Mouse (Mus musculus): ENCODE results near the gene Cirbp. TPM values are rescaled to one million over a fixed set of nuclear protein-coding genes. Genes with fewer than 3 reads are reported as not detected.

Cirbp gene
- polyA plus RNA-seq, 1 experiment from 2014 or later, result 62.6 TPM

GRCm38 (mm10) chr10:80159561-80160454 lies 6.0 kb upstream of the Cirbp start:
- H3K4me1 ChIP-seq (ENCODE audit: control insufficient read depth, insufficient read depth, low read length), result peaks cover 86% of the 10 kb centered on the region
- WGBS, result under 1% methylated on average over 55 of the region's 55 CpGs
- peak; percentile 74 for ATAC-seq
- H3K27me3 ChIP-seq (replicated peaks; ENCODE audit: control insufficient read depth, insufficient read depth, low read length), result no peaks in the 10 kb centered on the region
- H3K9me3 ChIP-seq (ENCODE audit: control insufficient read depth, low read length), result no peaks in the 10 kb centered on the region
- H3K9ac ChIP-seq (ENCODE audit: low read depth, low read length), result peak overlapping the region; percentile 70
- H3K36me3 ChIP-seq (ENCODE audit: control insufficient read depth, insufficient read depth, low read length), result peaks cover 16% of the 10 kb centered on the region
- H3K4me2 ChIP-seq (ENCODE audit: low read depth, low read length), result peak overlapping the region; percentile 84
- H3K4me3 ChIP-seq (ENCODE audit: low read length), result peak overlapping the region; percentile 50
- peak overlapping the region; percentile 98 for H3K27ac ChIP-seq (ENCODE audit: low read length)

GRCm38 (mm10) chr10:80160455-80161371 lies 5.1 kb upstream of the Cirbp start:
- peak overlapping the region; percentile 84 for H3K4me2 ChIP-seq (ENCODE audit: low read depth, low read length)
- H3K27ac ChIP-seq (ENCODE audit: low read length), result peak overlapping the region; percentile 98
- ATAC-seq, result peak; percentile 24
- peaks cover 7% of the 10 kb centered on the region; the same call in 1 of the 2 replicates for H3K36me3 ChIP-seq (ENCODE audit: control insufficient read depth, insufficient read depth, low read length)
- peak overlapping the region; percentile 70 for H3K9ac ChIP-seq (ENCODE audit: low read depth, low read length)
- no peaks in the 10 kb centered on the region for H3K9me3 ChIP-seq (ENCODE audit: control insufficient read depth, low read length)
- H3K27me3 ChIP-seq (replicated peaks; ENCODE audit: control insufficient read depth, insufficient read depth, low read length), result no peaks in the 10 kb centered on the region
- H3K4me3 ChIP-seq (ENCODE audit: low read length), result peak overlapping the region; percentile 50
- WGBS, result 2% methylated on average over 33 of the region's 33 CpGs
- H3K4me1 ChIP-seq (ENCODE audit: control insufficient read depth, insufficient read depth, low read length), result peaks cover 83% of the 10 kb centered on the region

GRCm38 (mm10) chr10:80161522-80162242 lies 4.1 kb upstream of the Cirbp start:
- H3K36me3 ChIP-seq (ENCODE audit: control insufficient read depth, insufficient read depth, low read length), result peaks cover 3% of the 10 kb centered on the region; the same call in 1 of the 2 replicates
- peak overlapping the region; percentile 70 for H3K9ac ChIP-seq (ENCODE audit: low read depth, low read length)
- H3K27me3 ChIP-seq (replicated peaks; ENCODE audit: control insufficient read depth, insufficient read depth, low read length), result no peaks in the 10 kb centered on the region
- peaks cover 82% of the 10 kb centered on the region for H3K4me1 ChIP-seq (ENCODE audit: control insufficient read depth, insufficient read depth, low read length)
- peak overlapping the region; percentile 84 for H3K4me2 ChIP-seq (ENCODE audit: low read depth, low read length)
- WGBS, result 8% methylated on average over 6 of the region's 7 CpGs
- ATAC-seq, result peak; percentile 7; the same call in 1 of the 2 replicates
- H3K27ac ChIP-seq (ENCODE audit: low read length), result peak overlapping the region; percentile 98
- no peaks in the 10 kb centered on the region for H3K9me3 ChIP-seq (ENCODE audit: control insufficient read depth, low read length)
- H3K4me3 ChIP-seq (ENCODE audit: low read length), result peak overlapping the region; percentile 50

GRCm38 (mm10) chr10:80162243-80162608 lies 3.6 kb upstream of the Cirbp start:
- H3K4me3 ChIP-seq (ENCODE audit: low read length), result no peak overlapping the region
- H3K9ac ChIP-seq (ENCODE audit: low read depth, low read length), result no peak overlapping the region; the same call in 1 of the 2 replicates
- no peak for ATAC-seq
- no peaks in the 10 kb centered on the region for H3K27me3 ChIP-seq (replicated peaks; ENCODE audit: control insufficient read depth, insufficient read depth, low read length)
- peak overlapping the region; percentile 98 for H3K27ac ChIP-seq (ENCODE audit: low read length)
- peaks cover 80% of the 10 kb centered on the region for H3K4me1 ChIP-seq (ENCODE audit: control insufficient read depth, insufficient read depth, low read length)
- H3K9me3 ChIP-seq (ENCODE audit: control insufficient read depth, low read length), result no peaks in the 10 kb centered on the region
- WGBS, result 68% methylated on average over 3 of the region's 3 CpGs
- H3K36me3 ChIP-seq (ENCODE audit: control insufficient read depth, insufficient read depth, low read length), result 0 out of 2 replicates have a peak, but pooled peaks cover 2% of the 10 kb centered on the region
- peak overlapping the region; percentile 84 for H3K4me2 ChIP-seq (ENCODE audit: low read depth, low read length)

GRCm38 (mm10) chr10:80162716-80163299 lies 3.0 kb upstream of the Cirbp start:
- Histone ChIP-seq H3K9me3 (ENCODE audit: control insufficient read depth, low read length) (no peaks in the 10 kb centered on the region), H3K27me3 (replicated peaks; ENCODE audit: control insufficient read depth, insufficient read depth, low read length) (no peaks in the 10 kb centered on the region), H3K27ac (ENCODE audit: low read length) (peak overlapping the region; percentile 98), H3K4me2 (ENCODE audit: low read depth, low read length) (0 out of 2 replicates have a peak overlapping the region, but pooled peaks have one; percentile 84), H3K4me3 (ENCODE audit: low read length) (no peak overlapping the region), H3K9ac (ENCODE audit: low read depth, low read length) (peak overlapping the region; percentile 30; the same call in 1 of the 2 replicates), H3K4me1 (ENCODE audit: control insufficient read depth, insufficient read depth, low read length) (peaks cover 75% of the 10 kb centered on the region), H3K36me3 (ENCODE audit: control insufficient read depth, insufficient read depth, low read length) (no peaks in the 10 kb centered on the region)
- no peak for ATAC-seq
- WGBS, result 78% methylated on average over 6 of the region's 6 CpGs

- Histone ChIP-seq H3K27ac (ENCODE audit: low read length) (peak overlapping the region; percentile 40; the same call in 1 of the 2 replicates), H3K4me3 (ENCODE audit: low read length) (no peak overlapping the region), H3K4me1 (ENCODE audit: control insufficient read depth, insufficient read depth, low read length) (peaks cover 70% of the 10 kb centered on the region), H3K36me3 (ENCODE audit: control insufficient read depth, insufficient read depth, low read length) (no peaks in the 10 kb centered on the region), H3K9ac (ENCODE audit: low read depth, low read length) (peak overlapping the region; percentile 27; the same call in 1 of the 2 replicates), H3K27me3 (replicated peaks; ENCODE audit: control insufficient read depth, insufficient read depth, low read length) (no peaks in the 10 kb centered on the region), H3K4me2 (ENCODE audit: low read depth, low read length) (peak overlapping the region; percentile 11; the same call in 1 of the 2 replicates), H3K9me3 (ENCODE audit: control insufficient read depth, low read length) (no peaks in the 10 kb centered on the region)
- 71% methylated on average over 8 of the region's 8 CpGs for WGBS
- ATAC-seq, result no peak
Observed at GRCm38 (mm10) chr10:80163721-80164120, 2.1 kb upstream of the Cirbp start.

GRCm38 (mm10) chr10:80164161-80164997 lies 1.4 kb upstream of the Cirbp start:
- Histone ChIP-seq H3K27me3 (replicated peaks; ENCODE audit: control insufficient read depth, insufficient read depth, low read length) (no peaks in the 10 kb centered on the region), H3K4me1 (ENCODE audit: control insufficient read depth, insufficient read depth, low read length) (peaks cover 67% of the 10 kb centered on the region), H3K36me3 (ENCODE audit: control insufficient read depth, insufficient read depth, low read length) (no peaks in the 10 kb centered on the region), H3K9ac (ENCODE audit: low read depth, low read length) (peak overlapping the region; percentile 67), H3K4me2 (ENCODE audit: low read depth, low read length) (peak overlapping the region; percentile 97), H3K9me3 (ENCODE audit: control insufficient read depth, low read length) (no peaks in the 10 kb centered on the region), H3K4me3 (ENCODE audit: low read length) (peak overlapping the region; percentile 47), H3K27ac (ENCODE audit: low read length) (peak overlapping the region; percentile 43)
- 9% methylated on average over 42 of the region's 44 CpGs for WGBS
- ATAC-seq, result 0 out of 2 replicates have a peak, but pooled peaks have one; percentile 0

GRCm38 (mm10) chr10:80164998-80165344 lies 814 bp upstream of the Cirbp start:
- Histone ChIP-seq H3K4me3 (ENCODE audit: low read length) (peak overlapping the region; percentile 47), H3K36me3 (ENCODE audit: control insufficient read depth, insufficient read depth, low read length) (peaks cover 4% of the 10 kb centered on the region; the same call in 1 of the 2 replicates), H3K27me3 (replicated peaks; ENCODE audit: control insufficient read depth, insufficient read depth, low read length) (no peaks in the 10 kb centered on the region), H3K9ac (ENCODE audit: low read depth, low read length) (peak overlapping the region; percentile 67), H3K4me1 (ENCODE audit: control insufficient read depth, insufficient read depth, low read length) (peaks cover 68% of the 10 kb centered on the region), H3K27ac (ENCODE audit: low read length) (peak overlapping the region; percentile 78), H3K4me2 (ENCODE audit: low read depth, low read length) (peak overlapping the region; percentile 97), H3K9me3 (ENCODE audit: control insufficient read depth, low read length) (no peaks in the 10 kb centered on the region)
- under 1% methylated on average over 17 of the region's 17 CpGs for WGBS
- peak; percentile 43 for ATAC-seq

Measured in intestine, embryonic 16.5 days (tissue).